Mouse (Mus musculus) midbrain, embryonic 16.5 days (tissue): Measurements from ENCODE around the gene Zfp580. TPM values are rescaled to one million over a fixed set of nuclear protein-coding genes. Genes with fewer than 3 reads are reported as not detected.

Source experiments
- ATAC-seq: fragments of 200-750 bp; cut with Nextera tagmentation; 2 replicates; pipeline ENCODE4 v1.8.0; 2017; ENCODE audit warnings: moderate TSS enrichment
- H3K27ac ChIP-seq: fragments of 300-500 bp; sonication (generic); 2 replicates; pipeline ENCODE4 v1.5.1; 2014; ENCODE audit warnings: mild to moderate bottlenecking, low read length, mixed read lengths
- H3K27me3 ChIP-seq: fragments of 300-500 bp; sonication (generic); 2 replicates; pipeline ENCODE4 v1.6.1; 2014; ENCODE audit warnings: low read depth, low read length, mixed read lengths; ENCODE audit not compliant: control insufficient read depth, insufficient read depth
- H3K36me3 ChIP-seq: fragments of 300-500 bp; sonication (generic); 2 replicates; pipeline ENCODE4 v1.6.1; 2014; ENCODE audit warnings: mild to moderate bottlenecking, low read length, moderate library complexity, mixed read lengths; ENCODE audit not compliant: control insufficient read depth, insufficient read depth
- H3K4me1 ChIP-seq: fragments of 300-500 bp; sonication (generic); 2 replicates; pipeline ENCODE4 v1.6.1; 2014; ENCODE audit warnings: mild to moderate bottlenecking, low read length, mixed read lengths; ENCODE audit not compliant: control insufficient read depth, insufficient read depth
- H3K4me2 ChIP-seq: fragments of 300-500 bp; sonication (generic); 2 replicates; pipeline ENCODE4 v1.6.1; 2014; ENCODE audit warnings: mild to moderate bottlenecking, low read length, mixed read lengths
- H3K4me3 ChIP-seq: fragments of 300-500 bp; sonication (generic); 2 replicates; pipeline ENCODE4 v1.5.1; 2014; ENCODE audit warnings: low read depth, mild to moderate bottlenecking, low read length, moderate library complexity, mixed read lengths
- H3K9ac ChIP-seq: fragments of 300-500 bp; sonication (generic); 2 replicates; pipeline ENCODE4 v1.6.1; 2014; ENCODE audit warnings: low read depth, low read length, mixed read lengths
- H3K9me3 ChIP-seq: fragments of 300-500 bp; sonication (generic); replicated peaks from 2 replicates; pipeline ENCODE4 v1.6.1; 2014; ENCODE audit warnings: mild to moderate bottlenecking, low read length, mixed read lengths; ENCODE audit not compliant: control insufficient read depth, poor library complexity, severe bottlenecking
- WGBS: fragments of 180-500 bp; shearing (Covaris S2); extraction: QIAGEN DNeasy Blood & Tissue Kit; methylation state at CpG from one replicate; pipeline ENCODE4 v1.1.7; 2014; 5-methylcytosine and 5-hydroxymethylcytosine counted together
- polyA plus RNA-seq: library from polyadenylated mRNA; unstranded; fragments of >200 nt; fragmentation: Nextera tagmentation; extraction: Ambion mirVana; gene quantifications from 2 replicates; pipeline ENCODE4 v1.2.1, GENCODE M21; 2015

Gene Zfp580
- polyA plus RNA-seq, 1 experiment from 2014 or later: 117 TPM

GRCm38 (mm10) chr7:5101066-5101663, 49.8 kb downstream of the Zfp580 start:
- peaks cover 22% of the 10 kb centered on the region for H3K36me3 ChIP-seq
- no peak overlapping the region for H3K27ac ChIP-seq
- no peak overlapping the region for H3K4me3 ChIP-seq
- no peak overlapping the region for H3K4me2 ChIP-seq
- 89% methylated on average over 10 of the region's 10 CpGs for WGBS
- ATAC-seq: no peak
- H3K9me3 ChIP-seq: no peaks in the 10 kb centered on the region
- no peak overlapping the region for H3K9ac ChIP-seq
- no peaks in the 10 kb centered on the region for H3K27me3 ChIP-seq
- no peaks in the 10 kb centered on the region for H3K4me1 ChIP-seq

- no peaks in the 10 kb centered on the region for H3K27me3 ChIP-seq
- no peak for ATAC-seq
- H3K9ac ChIP-seq: no peak overlapping the region
- no peak overlapping the region for H3K4me3 ChIP-seq
- no peak overlapping the region for H3K4me2 ChIP-seq
- no peaks in the 10 kb centered on the region for H3K9me3 ChIP-seq
- no peak overlapping the region for H3K27ac ChIP-seq
- H3K4me1 ChIP-seq: no peaks in the 10 kb centered on the region
- 84% methylated on average over 2 of the region's 2 CpGs for WGBS
- H3K36me3 ChIP-seq: peaks cover 16% of the 10 kb centered on the region
These were observed 51.2 kb downstream of the Zfp580 start for GRCm38 (mm10) chr7:5102564-5102963.

Other genes with a start within 250 kb of the Zfp580 start
- 226 and 253 TPM in 2 replicates for gene Ube2s, start 238.9 kb upstream of the Zfp580 start, polyA plus RNA-seq
- 14.0 and 14.6 TPM in 2 replicates for gene Shisa7, start 206.8 kb upstream of the Zfp580 start, polyA plus RNA-seq
- gene Isoc2b, start 181.3 kb upstream of the Zfp580 start, polyA plus RNA-seq: 3.6 and 5.0 TPM in 2 replicates
- gene Isoc2a, start 174.4 kb upstream of the Zfp580 start, polyA plus RNA-seq: 0.46 and 0.57 TPM in 2 replicates
- 0.32 and 0.38 TPM in 2 replicates for gene Gm36210, start 145.0 kb upstream of the Zfp580 start, polyA plus RNA-seq
- 3.1 and 3.6 TPM in 2 replicates for gene Zfp628, start 136.3 kb upstream of the Zfp580 start, polyA plus RNA-seq
- gene Nat14, start 129.5 kb upstream of the Zfp580 start, polyA plus RNA-seq: 48.2 and 49.4 TPM in 2 replicates
- gene Ssc5d, start 125.8 kb upstream of the Zfp580 start, polyA plus RNA-seq: 0.72 and 0.85 TPM in 2 replicates
- 0.18 TPM in 1 of 2 replicates, not detected in the other for gene Sbk2, start 87.1 kb upstream of the Zfp580 start, polyA plus RNA-seq
- gene Sbk3, start 80.4 kb upstream of the Zfp580 start, polyA plus RNA-seq: 0.60 and 0.93 TPM in 2 replicates
- 56.3 and 69.2 TPM in 2 replicates for gene Zfp579, start 55.4 kb upstream of the Zfp580 start, polyA plus RNA-seq
- gene Zfp524, start 37.1 kb upstream of the Zfp580 start, polyA plus RNA-seq: 6.7 and 7.9 TPM in 2 replicates
- 30.7 and 35.5 TPM in 2 replicates for gene Fiz1, start 36.8 kb upstream of the Zfp580 start, polyA plus RNA-seq
- 0.41 and 1.0 TPM in 2 replicates for gene Gm44973, start 36.0 kb upstream of the Zfp580 start, polyA plus RNA-seq
- 6.6 and 7.2 TPM in 2 replicates for gene Zfp865, start 31.2 kb upstream of the Zfp580 start, polyA plus RNA-seq
- 70.0 and 73.1 TPM in 2 replicates for gene Ccdc106, start 31.0 kb upstream of the Zfp580 start, polyA plus RNA-seq
- not detected in 2 replicates for gene 4632433K11Rik, start 17.4 kb upstream of the Zfp580 start, polyA plus RNA-seq
- gene Zfp784, start 13.1 kb upstream of the Zfp580 start, polyA plus RNA-seq: 10.5 and 10.8 TPM in 2 replicates
- 96.7 and 103 TPM in 2 replicates for gene U2af2, start 10.6 kb downstream of the Zfp580 start, polyA plus RNA-seq
- gene Epn1, start 28.7 kb downstream of the Zfp580 start, polyA plus RNA-seq: 107 and 120 TPM in 2 replicates
- gene Rfpl4, start 65.4 kb downstream of the Zfp580 start, polyA plus RNA-seq: not detected in 2 replicates
- 0.89 and 0.98 TPM in 2 replicates for gene Rasl2-9, start 74.4 kb downstream of the Zfp580 start, polyA plus RNA-seq
- gene Vmn1r55, start 98.1 kb downstream of the Zfp580 start, polyA plus RNA-seq: 0.02 TPM in 1 of 2 replicates, not detected in the other
- gene Vmn1r56, start 145.2 kb downstream of the Zfp580 start, polyA plus RNA-seq: not detected in 2 replicates
- gene Vmn1r57, start 167.0 kb downstream of the Zfp580 start, polyA plus RNA-seq: not detected in 2 replicates